Comparison of ENCODE assay signal across 9 mouse cellular contexts in genomic region chr16:56771163-56772105, GRCm38 (mm10). TPM values are rescaled to one million over a fixed set of nuclear protein-coding genes. Genes with fewer than 3 reads are reported as not detected.
DNase-seq lines count a peak whose midpoint lies in the region; ATAC-seq and TF ChIP-seq lines count a peak whose summit lies in the region.
"Had no signal": no experiment of that assay in that cellular context is flagged by ENCODE, and none has a peak within 500 bp of the region (broad histone marks: within the 10 kb centered on the region; RNA-seq: fewer than 3 reads in every experiment).

No protein-coding gene starts in this region.

- 50% methylated on average over 10 of the region's 10 CpGs for WGBS in kidney, adult 2 months
- WGBS in limb, embryonic 10.5 days: 55% methylated on average over 10 of the region's 10 CpGs
- WGBS in midbrain, postnatal 0 days: 46% methylated on average over 10 of the region's 10 CpGs

- peak; percentile 30 for DNase-seq in urinary bladder, postnatal 14 days (ENCODE audit: low spot score)
- no peak for DNase-seq in urinary bladder, postnatal 4 days (ENCODE audit: low spot score in 2 of 2)
- peak; percentile 14 for DNase-seq in cerebellum, adult 11 months
- peak; percentile 70 for DNase-seq in forelimb bud, embryonic 11.5 days (ENCODE audit: low read depth, low spot score)
- DNase-seq in kidney, adult 2 months: peak; percentile 65
- peak; percentile 33 for DNase-seq in limb, embryonic 10.5 days (ENCODE audit: low spot score)
- DNase-seq in midbrain, postnatal 0 days (ENCODE audit: low spot score): peak; percentile 70

- H3K4me3 ChIP-seq in kidney, adult 2 months (ENCODE audit: insufficient read depth, low read depth, low read length): no peak overlapping the region
- no peak overlapping the region for H3K4me3 ChIP-seq in limb, embryonic 10.5 days
- H3K4me3 ChIP-seq in midbrain, postnatal 0 days (ENCODE audit: low read depth, low read length): no peak overlapping the region

- ATAC-seq in midbrain, postnatal 0 days (ENCODE audit: low FRiP score): peak; percentile 83
- ATAC-seq in erythroid progenitor cell, adult 5-6 weeks (replicated peaks; ENCODE audit: low FRiP score, poor library complexity, severe bottlenecking): no peak

- H3K4me1 ChIP-seq in kidney, adult 2 months (ENCODE audit: control insufficient read depth, insufficient read depth, low read length): no peaks in the 10 kb centered on the region
- no peaks in the 10 kb centered on the region for H3K4me1 ChIP-seq in limb, embryonic 10.5 days
- H3K4me1 ChIP-seq in midbrain, postnatal 0 days (ENCODE audit: insufficient read depth, low read length): no peaks in the 10 kb centered on the region

- H3K4me2 ChIP-seq in midbrain, postnatal 0 days (ENCODE audit: low read depth, low read length, poor library complexity, severe bottlenecking): no peak overlapping the region

- no peak for TF ChIP-seq POLR2A in kidney, adult 2 months (IDR thresholded peaks at IDR 0.05; ENCODE audit: low read depth, low read length)

- no peaks in the 10 kb centered on the region for H3K9me3 ChIP-seq in limb, embryonic 10.5 days (replicated peaks)
- no peaks in the 10 kb centered on the region for H3K9me3 ChIP-seq in midbrain, postnatal 0 days (ENCODE audit: low read length)

- peak; percentile 36 for TF ChIP-seq CTCF in kidney, adult 2 months (conservative IDR thresholded peaks at IDR 0.05; ENCODE audit: insufficient read depth, insufficient read length, low read depth, low read length)
- peak; percentile 90 for TF ChIP-seq CTCF in midbrain, postnatal 0 days (IDR thresholded peaks at IDR 0.05)

- no peaks in the 10 kb centered on the region for H3K36me3 ChIP-seq in kidney, adult 2 months (ENCODE audit: control insufficient read depth, insufficient read depth, low read length)
- no peaks in the 10 kb centered on the region for H3K36me3 ChIP-seq in limb, embryonic 10.5 days
- no peaks in the 10 kb centered on the region for H3K36me3 ChIP-seq in midbrain, postnatal 0 days (ENCODE audit: insufficient read depth, low read length)

- no peak overlapping the region for H3K27ac ChIP-seq in kidney, adult 2 months (ENCODE audit: insufficient read depth, low read depth, low read length)
- H3K27ac ChIP-seq in limb, embryonic 10.5 days: no peak overlapping the region
- H3K27ac ChIP-seq in midbrain, postnatal 0 days (ENCODE audit: low read depth, low read length): no peak overlapping the region

- H3K27me3 ChIP-seq in kidney, adult 2 months (replicated peaks; ENCODE audit: control insufficient read depth, insufficient read depth, low read length): no peaks in the 10 kb centered on the region
- no peaks in the 10 kb centered on the region for H3K27me3 ChIP-seq in limb, embryonic 10.5 days (ENCODE audit: low read depth, poor library complexity, severe bottlenecking)
- H3K27me3 ChIP-seq in midbrain, postnatal 0 days (ENCODE audit: insufficient read depth, low read length): no peaks in the 10 kb centered on the region

- H3K9ac ChIP-seq in midbrain, postnatal 0 days (replicated peaks; ENCODE audit: low read length, poor library complexity, severe bottlenecking): no peak overlapping the region

RNA-seq across cellular contexts. Expression of gene Adgrg7, which starts 24.2 kb away (rescaled TPM):
- not detected in 2 replicates for polyA plus RNA-seq in kidney, adult 2 months (2012; rRNA removed)
- not detected in 2 replicates for polyA plus RNA-seq in limb, embryonic 10.5 days (2016; fragmentation: Nextera tagmentation; extraction: Ambion mirVana)
- not detected in 2 replicates for total RNA-seq in midbrain, postnatal 0 days (2014; rRNA removed)
- polyA plus RNA-seq in midbrain, postnatal 0 days (2015; fragmentation: Nextera tagmentation; extraction: Ambion mirVana): not detected in 2 replicates
- 1.8 and 6.7 TPM in 2 replicates for total RNA-seq in erythroid progenitor cell, adult 5-6 weeks (2015; ENCODE audit: low replicate concordance)
- 0.26 and 2.0 TPM in 2 replicates for total RNA-seq in erythroid progenitor cell, adult 5-6 weeks (2017; ENCODE audit: low replicate concordance)
- total RNA-seq: gastrocnemius, postnatal 36 days had no signal

RNA-seq across cellular contexts. Expression of gene Tfg, which starts 54.2 kb away (rescaled TPM):
- 85.0 and 94.9 TPM in 2 replicates for polyA plus RNA-seq in kidney, adult 2 months (2012; rRNA removed)
- polyA plus RNA-seq in limb, embryonic 10.5 days (2016; fragmentation: Nextera tagmentation; extraction: Ambion mirVana): 141 and 150 TPM in 2 replicates
- 114 and 124 TPM in 2 replicates for total RNA-seq in midbrain, postnatal 0 days (2014; rRNA removed)
- polyA plus RNA-seq in midbrain, postnatal 0 days (2015; fragmentation: Nextera tagmentation; extraction: Ambion mirVana): 163 and 165 TPM in 2 replicates
- 32.8 and 65.0 TPM in 2 replicates for total RNA-seq in erythroid progenitor cell, adult 5-6 weeks (2015; ENCODE audit: low replicate concordance)
- total RNA-seq in erythroid progenitor cell, adult 5-6 weeks (2017; ENCODE audit: low replicate concordance): 23.1 and 55.2 TPM in 2 replicates

Comparison
In these comparisons a context has a peak if more than half of its experiments do, and no peak if none do; other contexts are left out.
1. DNase-seq: peak in urinary bladder, postnatal 14 days (single experiment), cerebellum, adult 11 months (single experiment), forelimb bud, embryonic 11.5 days (single experiment), kidney, adult 2 months (single experiment), limb, embryonic 10.5 days (single experiment) and midbrain, postnatal 0 days (single experiment); none in urinary bladder, postnatal 4 days (0 of 2).